Mouse (Mus musculus): ENCODE data around the gene Tbc1d22b. TPM values are rescaled to one million over a fixed set of nuclear protein-coding genes. Genes with fewer than 3 reads are reported as not detected.

Tbc1d22b gene
- total RNA-seq, 2 experiments from 2014 or later = 39.7 to 40.8 TPM

DNA sequence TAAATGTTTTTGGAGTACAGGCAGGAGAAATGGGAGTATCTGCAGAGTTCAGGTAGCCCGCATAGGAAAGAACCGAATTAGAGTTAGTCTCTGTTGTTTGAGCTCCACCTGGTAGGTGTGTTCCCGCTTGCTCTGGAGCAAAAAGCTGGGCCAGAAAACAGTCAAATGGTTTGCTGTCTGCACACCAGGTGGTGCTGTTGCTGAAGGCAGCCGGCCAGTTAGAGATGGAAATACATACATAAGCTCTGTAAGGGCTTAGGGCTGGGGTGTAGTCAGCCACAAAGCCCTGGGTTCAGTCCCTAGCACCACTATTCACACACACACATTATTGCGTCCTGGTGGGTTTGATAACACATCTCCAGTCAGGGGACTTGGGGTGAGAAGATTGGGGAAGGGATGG, 86.5 kb downstream of the Tbc1d22b start:
- Histone ChIP-seq H3K4me3 (no peak overlapping the region), H3K27ac (no peak overlapping the region)
- intact Hi-C loops (cut with DNase I) = loop anchor here (10.0 kb wide), 1 partner anchor 249 kb away; no protein-coding TSS in a partner anchor
- TF ChIP-seq CTCF (IDR thresholded peaks at IDR 0.05) = peak; percentile 65
- peak; percentile 35 to 45 for DNase-seq (ENCODE audit: extremely low spot score in 1 of 2, low spot score in 2 of 2)

DNA sequence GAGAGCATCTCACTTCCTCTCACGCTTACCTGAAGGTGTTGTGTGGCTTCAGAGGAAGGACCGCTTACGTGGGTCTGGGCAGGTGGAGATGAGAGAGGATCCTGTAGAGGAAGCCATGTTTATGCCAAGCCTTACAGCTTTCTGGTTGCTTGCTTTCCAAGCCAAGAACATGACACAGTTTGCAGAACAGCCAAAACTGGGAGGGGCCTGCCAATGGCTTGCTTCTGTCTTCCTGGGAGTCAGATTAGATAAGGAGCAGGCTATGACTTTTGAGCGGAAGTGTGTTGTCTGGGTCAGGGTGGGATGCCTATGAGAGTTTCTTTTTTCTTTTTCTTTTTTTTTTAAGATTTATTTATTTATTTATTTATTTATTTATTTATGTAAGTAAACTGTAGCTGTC, 87.8 kb downstream of the Tbc1d22b start:
- intact Hi-C loops (cut with DNase I) = loop anchor here (10.0 kb wide), 1 partner anchor 247 kb away; no protein-coding TSS in a partner anchor
- no peak overlapping the region for H3K27ac ChIP-seq

DNA sequence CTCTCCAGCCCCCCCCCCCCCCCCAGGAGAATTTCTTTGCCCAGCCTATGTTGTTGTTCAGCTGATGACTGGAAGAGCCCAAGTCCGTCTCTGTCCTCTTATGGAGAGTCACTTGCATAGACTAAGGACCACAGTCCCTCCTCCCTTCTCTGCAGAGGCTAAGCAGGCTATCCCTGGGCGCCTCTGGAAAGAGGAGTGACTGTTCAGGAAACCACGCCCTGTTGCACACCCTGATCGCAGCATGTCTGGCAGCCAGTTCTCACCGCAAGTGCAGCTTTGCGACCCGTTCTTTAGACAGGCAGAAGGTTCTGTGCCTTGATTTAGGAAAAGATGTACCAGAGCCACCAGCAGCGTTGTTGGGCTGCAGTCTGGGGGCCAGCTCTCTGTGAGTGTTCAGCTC, 88.3 kb downstream of the Tbc1d22b start:
- H3K4me3 ChIP-seq = no peak overlapping the region
- no peak overlapping the region for H3K27ac ChIP-seq
- intact Hi-C loops (cut with DNase I) = loop anchor here (10.0 kb wide), 1 partner anchor 247 kb away; no protein-coding TSS in a partner anchor
- DNase-seq (ENCODE audit: extremely low spot score in 1 of 2, low spot score in 2 of 2) = no peak
- TF ChIP-seq CTCF (IDR thresholded peaks at IDR 0.05) = no peak

More for the DNA sequence above, 87.8 kb downstream of the Tbc1d22b start:
- TF ChIP-seq CTCF (IDR thresholded peaks at IDR 0.05) = no peak
- no peak for DNase-seq (ENCODE audit: extremely low spot score in 1 of 2, low spot score in 2 of 2)
- H3K4me3 ChIP-seq = no peak overlapping the region

DNA sequence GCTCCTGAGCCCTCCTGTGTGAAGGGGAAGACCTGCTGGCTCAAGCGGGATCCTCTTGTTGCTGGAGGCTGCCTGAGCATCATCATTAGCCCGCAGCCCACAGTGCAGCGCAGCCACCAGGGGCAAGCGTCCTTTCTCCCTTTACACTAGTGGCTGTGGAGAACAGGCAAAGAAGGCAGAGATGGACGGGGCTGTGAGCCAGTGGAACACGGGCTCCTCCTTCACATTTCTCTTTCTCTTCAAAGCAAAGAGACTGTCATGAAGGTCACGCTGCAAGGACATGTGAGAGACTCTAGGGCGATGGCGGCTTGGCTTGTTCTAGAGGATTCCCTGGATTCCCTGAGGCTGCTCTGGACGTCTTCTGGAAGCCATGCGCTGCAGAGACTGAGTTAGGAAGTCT, 91.4 kb downstream of the Tbc1d22b start:
- H3K27ac ChIP-seq = no peak overlapping the region
- DNase-seq (ENCODE audit: extremely low spot score in 1 of 2, low spot score in 2 of 2) = no peak
- intact Hi-C loops (cut with DNase I) = no loop called here
- no peak overlapping the region for H3K4me3 ChIP-seq
- no peak for TF ChIP-seq CTCF (IDR thresholded peaks at IDR 0.05)

DNA sequence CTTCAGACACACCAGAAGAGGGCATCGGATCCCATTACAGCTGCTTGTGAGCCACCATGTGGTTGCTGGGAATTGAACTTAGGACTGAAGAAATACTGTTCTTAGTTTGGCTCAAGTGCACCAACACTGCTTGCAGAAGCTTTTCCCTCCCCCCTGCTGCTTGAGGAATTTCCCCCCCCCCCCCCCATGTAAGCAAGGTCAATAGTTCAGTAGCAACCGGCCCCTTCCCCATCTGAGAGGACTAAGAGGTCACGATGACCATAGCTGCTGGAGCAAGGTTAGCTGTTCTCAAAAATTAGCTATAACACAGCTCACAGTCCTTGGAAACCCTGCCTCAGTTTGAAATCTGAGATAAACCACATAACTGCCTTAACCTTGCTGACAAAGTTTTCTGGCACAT, 92.6 kb downstream of the Tbc1d22b start:
- no peak overlapping the region for H3K4me3 ChIP-seq
- no peak for TF ChIP-seq CTCF (IDR thresholded peaks at IDR 0.05)
- no peak overlapping the region for H3K27ac ChIP-seq
- intact Hi-C loops (cut with DNase I) = no loop called here
- no peak for DNase-seq (ENCODE audit: extremely low spot score in 1 of 2, low spot score in 2 of 2)

Small RNA genes lying within 50 kb of the gene (microRNA-seq; reads per million reads assigned to microRNA genes)
- gene Mir7667 = 0 to 0.24 reads per million in 2 experiments

Other genes with a start within 250 kb of the Tbc1d22b start
- gene Pi16, start 232.1 kb upstream of the Tbc1d22b start, total RNA-seq (2021) = 1 to 10 TPM; 1.2 to 1.4 TPM
- 100 to 1,000 TPM; 537 to 552 TPM for gene Mtch1, start 201.9 kb upstream of the Tbc1d22b start, total RNA-seq (2021)
- 1 to 10 TPM; 5.4 to 7.4 TPM for gene Fgd2, start 188.9 kb upstream of the Tbc1d22b start, total RNA-seq (2021)
- 10 to 100 TPM in 1 of 2 experiments, 1 to 10 TPM in 1; 9.2 to 13.6 TPM for gene Pim1, start 59.0 kb upstream of the Tbc1d22b start, total RNA-seq (2021)
- not detected for gene Gm17657, start 147 bp upstream of the Tbc1d22b start, total RNA-seq (2021)
- not detected for gene Tmem217, start 2.6 kb downstream of the Tbc1d22b start, total RNA-seq (2021)
- 10 to 100 TPM; 67.2 to 76.2 TPM for gene Rnf8, start 65.0 kb downstream of the Tbc1d22b start, total RNA-seq (2021)
- gene Gm28043, start 65.1 kb downstream of the Tbc1d22b start, total RNA-seq (2021) = 1 to 10 TPM; 4.5 to 4.8 TPM
- 100 to 1,000 TPM; 107 to 132 TPM for gene Cmtr1, start 110.8 kb downstream of the Tbc1d22b start, total RNA-seq (2021)
- 10 to 100 TPM; 13.9 to 17.3 TPM for gene Ccdc167, start 167.3 kb downstream of the Tbc1d22b start, total RNA-seq (2021)